Mouse (Mus musculus) heart, postnatal 0 days (tissue): Measurements from ENCODE around the gene Klf3.

Source experiments
- CTCF ChIP-seq: IDR thresholded peaks from 2 replicates; pipeline ENCODE4 v1.5.1; 2016; ENCODE audit warnings: antibody characterized with exemption, control low read depth, low read depth
- EP300 ChIP-seq: IDR thresholded peaks from 2 replicates; pipeline ENCODE4 v1.6.1; 2016; ENCODE audit warnings: antibody characterized with exemption, low read depth

- TF ChIP-seq CTCF = no peak
- no peak for TF ChIP-seq EP300
Observed at GRCm38 (mm10) chr5:64788175-64788574, 15.0 kb upstream of the Klf3 start.
